Mouse (Mus musculus) midbrain, embryonic 10.5 days (tissue): Measurements from ENCODE around the gene Eef1akmt1. TPM values are rescaled to one million over a fixed set of nuclear protein-coding genes. Genes with fewer than 3 reads are reported as not detected.

Experiments
- DNase-seq: peaks from one replicate; pipeline ENCODE4 v3.0.0-alpha.2; 2017; ENCODE audit warnings: low spot score
- H3K27ac ChIP-seq: fragments of 300-500 bp; sonication (generic); replicated peaks from 2 replicates; pipeline ENCODE4 v1.5.1; 2016; ENCODE audit warnings: mild to moderate bottlenecking
- H3K27me3 ChIP-seq: fragments of 300-500 bp; sonication (generic); 2 replicates; pipeline ENCODE4 v1.6.1; 2016; ENCODE audit warnings: low read depth, mild to moderate bottlenecking; ENCODE audit not compliant: poor library complexity, severe bottlenecking
- H3K36me3 ChIP-seq: fragments of 300-500 bp; sonication (generic); 2 replicates; pipeline ENCODE4 v1.6.1; 2016; ENCODE audit warnings: mild to moderate bottlenecking, moderate library complexity
- H3K4me1 ChIP-seq: fragments of 300-500 bp; sonication (generic); 2 replicates; pipeline ENCODE4 v1.6.1; 2016
- H3K4me3 ChIP-seq: fragments of 300-500 bp; sonication (generic); 2 replicates; pipeline ENCODE4 v1.5.1; 2016; ENCODE audit warnings: mild to moderate bottlenecking, moderate library complexity
- H3K9me3 ChIP-seq: fragments of 300-500 bp; sonication (generic); replicated peaks from 2 replicates; pipeline ENCODE4 v1.6.1; 2016; ENCODE audit warnings: mild to moderate bottlenecking
- WGBS: fragments of 180-500 bp; shearing (Covaris S2); methylation state at CpG from one replicate; pipeline ENCODE4 v1.1.7; 2016; 5-methylcytosine and 5-hydroxymethylcytosine counted together
- polyA plus RNA-seq: library from polyadenylated mRNA; unstranded; fragments of >200 nt; fragmentation: Nextera tagmentation; extraction: Ambion mirVana; gene quantifications from 2 replicates; pipeline ENCODE4 v1.2.1, GENCODE M21; 2016

Eef1akmt1 gene
- polyA plus RNA-seq, 1 experiment from 2014 or later: 110 TPM

GRCm38 (mm10) chr14:57527598-57527997, 43.8 kb downstream of the Eef1akmt1 start:
- H3K27me3 ChIP-seq: peaks cover 69% of the 10 kb centered on the region

DNA sequence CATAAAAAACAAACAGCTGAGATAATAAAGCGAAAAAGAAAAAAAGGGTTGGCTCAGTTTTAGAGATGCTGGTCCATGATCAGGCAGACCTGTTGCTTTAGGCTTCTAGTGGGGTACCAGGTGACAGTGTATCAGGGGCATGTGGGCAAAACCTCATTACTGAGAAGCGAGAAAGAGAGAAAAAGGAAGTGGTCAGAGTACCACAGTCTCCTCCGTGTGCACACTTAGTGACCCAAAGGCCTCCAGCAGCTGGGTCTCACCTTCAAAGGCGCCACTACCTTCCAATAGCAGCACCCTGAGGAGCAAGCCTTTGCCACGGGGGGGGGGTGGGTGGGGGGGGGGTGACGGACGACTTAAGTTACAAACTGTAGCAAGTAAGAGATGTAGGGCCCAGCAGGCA, 44.3 kb downstream of the Eef1akmt1 start:
- Histone ChIP-seq H3K27me3 (peaks cover 68% of the 10 kb centered on the region), H3K36me3 (no peaks in the 10 kb centered on the region)
- WGBS: 48% methylated on average over 7 of the region's 7 CpGs

More at GRCm38 (mm10) chr14:57527598-57527997, 43.8 kb downstream of the Eef1akmt1 start:
- 46% methylated on average over 2 of the region's 2 CpGs for WGBS
- Histone ChIP-seq H3K36me3 (no peaks in the 10 kb centered on the region), H3K4me3 (no peak overlapping the region), H3K27ac (no peak overlapping the region), H3K4me1 (peaks cover 31% of the 10 kb centered on the region), H3K9me3 (no peaks in the 10 kb centered on the region)
- no peak for DNase-seq

GRCm38 (mm10) chr14:57526050-57526623, 45.3 kb downstream of the Eef1akmt1 start:
- H3K9me3 ChIP-seq: no peaks in the 10 kb centered on the region
- no peak overlapping the region for H3K27ac ChIP-seq
- H3K4me3 ChIP-seq: peak overlapping the region; percentile 84
- WGBS: 57% methylated on average over 10 of the region's 10 CpGs
- no peaks in the 10 kb centered on the region for H3K36me3 ChIP-seq
- peaks cover 31% of the 10 kb centered on the region for H3K4me1 ChIP-seq
- H3K27me3 ChIP-seq: peaks cover 67% of the 10 kb centered on the region
- no peak for DNase-seq

More for the DNA sequence above, 44.3 kb downstream of the Eef1akmt1 start:
- no peak overlapping the region for H3K4me3 ChIP-seq
- no peak for DNase-seq
- no peak overlapping the region for H3K27ac ChIP-seq
- peaks cover 31% of the 10 kb centered on the region for H3K4me1 ChIP-seq
- H3K9me3 ChIP-seq: no peaks in the 10 kb centered on the region

- H3K27ac ChIP-seq: peak overlapping the region; percentile 81
- WGBS: 2% methylated on average over 50 of the region's 60 CpGs
- peak; percentile 73 for DNase-seq
- H3K27me3 ChIP-seq: peaks cover 67% of the 10 kb centered on the region
- no peaks in the 10 kb centered on the region for H3K36me3 ChIP-seq
- H3K4me1 ChIP-seq: peaks cover 31% of the 10 kb centered on the region
- no peaks in the 10 kb centered on the region for H3K9me3 ChIP-seq
- H3K4me3 ChIP-seq: peak overlapping the region; percentile 84
Observed at GRCm38 (mm10) chr14:57525388-57526049, 45.9 kb downstream of the Eef1akmt1 start.

DNA sequence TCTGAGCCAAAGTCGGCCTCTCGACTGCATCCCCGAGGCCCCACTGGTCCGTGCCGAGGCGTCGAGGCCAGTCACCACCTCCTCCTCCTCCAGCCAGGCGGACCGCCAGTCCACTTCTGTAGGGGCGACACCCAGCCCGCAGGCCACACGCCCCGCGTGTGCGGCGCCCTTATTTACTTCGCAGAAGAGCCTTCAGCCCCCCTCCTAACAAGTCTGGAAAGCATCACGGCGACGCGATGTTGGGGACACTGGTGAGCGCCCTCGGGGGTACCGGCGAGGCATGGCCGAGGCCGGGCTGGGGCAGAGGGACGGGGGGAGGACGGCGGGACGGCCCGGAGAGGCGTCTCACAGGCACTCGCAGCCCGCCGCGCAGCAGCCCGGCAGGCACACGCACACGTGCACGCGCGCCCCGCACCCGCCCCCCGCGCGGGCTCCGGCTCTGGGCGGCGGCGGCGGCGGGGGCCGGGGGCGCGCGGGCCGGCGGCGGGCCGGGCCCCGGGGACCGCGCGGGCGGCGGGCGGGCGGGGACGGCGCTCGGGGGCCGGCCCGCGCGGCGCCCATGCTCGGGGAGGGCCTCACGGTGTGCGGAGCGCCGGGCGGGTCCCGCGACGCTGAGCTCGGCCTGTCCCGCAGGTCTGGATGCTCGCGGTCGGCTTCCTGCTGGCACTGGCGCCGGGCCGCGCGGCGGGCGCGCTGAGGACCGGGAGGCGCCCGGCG, 46.6 kb downstream of the Eef1akmt1 start, which contains the start of gene Il17d:
TSS of gene Il17d (plus strand) at position 107 of the 717 bp plus-strand sequence.
- Histone ChIP-seq H3K4me1 (peaks cover 30% of the 10 kb centered on the region), H3K36me3 (no peaks in the 10 kb centered on the region), H3K27me3 (peaks cover 67% of the 10 kb centered on the region), H3K9me3 (no peaks in the 10 kb centered on the region), H3K27ac (peak within 1 kb of the TSS; percentile 81), H3K4me3 (peak within 1 kb of the TSS; percentile 84)
- peak; percentile 67 for DNase-seq
- WGBS: 5% methylated on average over 104 of the region's 104 CpGs

- 91% methylated on average over 9 of the region's 9 CpGs for WGBS
- Histone ChIP-seq H3K36me3 (no peaks in the 10 kb centered on the region), H3K27ac (no peak overlapping the region), H3K4me3 (no peak overlapping the region), H3K4me1 (peaks cover 24% of the 10 kb centered on the region), H3K9me3 (no peaks in the 10 kb centered on the region), H3K27me3 (peaks cover 61% of the 10 kb centered on the region)
- DNase-seq: no peak
Observed at GRCm38 (mm10) chr14:57523762-57524161, 47.6 kb downstream of the Eef1akmt1 start.

DNA sequence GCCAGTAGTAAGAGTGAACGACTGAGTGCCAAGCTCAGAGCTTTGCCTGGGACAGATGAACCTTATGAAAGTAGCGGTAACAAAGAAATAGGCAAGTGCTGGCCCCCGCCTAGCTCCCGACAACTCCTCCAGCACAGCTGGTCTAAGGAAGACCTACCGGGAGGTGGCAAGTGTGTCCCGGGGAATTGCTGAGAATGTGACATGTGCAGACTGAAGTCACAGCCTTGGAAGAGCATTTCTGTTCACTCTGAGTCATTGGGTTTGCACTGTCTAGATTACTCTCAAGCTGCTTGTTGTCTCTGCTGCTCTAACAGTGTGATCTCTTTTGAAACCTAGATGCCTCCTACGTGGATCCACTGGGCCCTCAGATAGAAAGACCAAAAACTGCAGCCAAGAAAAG, 54.4 kb downstream of the Eef1akmt1 start:
- WGBS: 93% methylated on average over 7 of the region's 7 CpGs
- Histone ChIP-seq H3K9me3 (no peaks in the 10 kb centered on the region), H3K27ac (no peak overlapping the region), H3K4me3 (no peak overlapping the region), H3K4me1 (no peaks in the 10 kb centered on the region), H3K27me3 (no peaks in the 10 kb centered on the region), H3K36me3 (0 out of 2 replicates have a peak, but pooled peaks cover 2% of the 10 kb centered on the region)
- no peak for DNase-seq

- H3K27me3 ChIP-seq: no peaks in the 10 kb centered on the region
- no peak overlapping the region for H3K4me3 ChIP-seq
- DNase-seq: no peak
- no peaks in the 10 kb centered on the region for H3K4me1 ChIP-seq
- no peaks in the 10 kb centered on the region for H3K9me3 ChIP-seq
- WGBS: 86% methylated on average over 6 of the region's 6 CpGs
- H3K36me3 ChIP-seq: 0 out of 2 replicates have a peak, but pooled peaks cover 2% of the 10 kb centered on the region
- no peak overlapping the region for H3K27ac ChIP-seq
Observed at GRCm38 (mm10) chr14:57515156-57515762, 56.2 kb downstream of the Eef1akmt1 start.

DNA sequence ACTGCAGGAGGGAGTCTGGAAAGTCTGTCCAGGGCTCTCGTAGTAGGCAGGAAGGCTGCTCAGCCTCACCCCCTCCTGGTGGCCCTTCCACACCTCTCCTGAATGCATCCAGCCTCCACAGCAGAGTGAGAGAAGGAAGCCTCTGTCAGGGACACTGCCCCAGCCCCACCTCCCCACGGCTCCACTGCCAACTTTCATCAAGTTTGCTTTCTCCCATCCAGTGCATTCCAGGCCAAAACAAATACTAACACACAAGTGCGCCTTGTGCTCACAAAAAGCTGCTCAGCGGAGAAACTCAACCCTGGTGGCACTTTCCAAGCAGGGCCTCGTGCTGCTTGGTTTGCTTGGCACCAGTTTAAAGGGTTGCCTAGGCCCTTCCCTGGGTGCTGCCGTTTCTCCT, 61.9 kb downstream of the Eef1akmt1 start:
- Histone ChIP-seq H3K27ac (no peak overlapping the region), H3K27me3 (no peaks in the 10 kb centered on the region), H3K4me3 (no peak overlapping the region), H3K4me1 (no peaks in the 10 kb centered on the region), H3K9me3 (no peaks in the 10 kb centered on the region), H3K36me3 (no peaks in the 10 kb centered on the region)
- WGBS: 77% methylated on average over 6 of the region's 6 CpGs
- no peak for DNase-seq

DNA sequence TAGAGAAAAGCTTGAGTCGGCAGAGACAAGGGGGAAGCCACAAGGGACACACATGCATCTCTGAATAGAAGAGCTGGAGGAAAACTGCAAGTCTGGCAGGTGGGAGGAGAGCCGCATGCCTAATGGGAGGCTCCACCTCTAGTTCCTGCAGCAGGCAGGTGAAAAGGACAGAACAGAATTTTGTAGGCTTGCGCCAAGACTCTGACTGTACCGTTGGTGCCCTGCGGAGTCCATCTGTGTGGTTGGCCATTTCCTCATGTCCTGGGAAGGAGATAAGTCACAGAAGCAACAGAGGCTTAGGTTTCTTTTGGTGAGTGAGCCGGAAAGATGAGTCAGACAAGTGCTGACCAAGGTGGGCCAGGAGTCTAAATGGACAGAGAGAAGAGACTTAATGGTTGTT, 67.7 kb downstream of the Eef1akmt1 start:
- no peaks in the 10 kb centered on the region for H3K9me3 ChIP-seq
- 92% methylated on average over 6 of the region's 6 CpGs for WGBS
- no peaks in the 10 kb centered on the region for H3K27me3 ChIP-seq
- peaks cover 7% of the 10 kb centered on the region for H3K36me3 ChIP-seq
- no peak overlapping the region for H3K27ac ChIP-seq
- peak; percentile 9 for DNase-seq
- H3K4me3 ChIP-seq: no peak overlapping the region
- H3K4me1 ChIP-seq: peaks cover 7% of the 10 kb centered on the region; the same call in 1 of the 2 replicates
